Mouse (Mus musculus) naive thymus-derived CD4-positive, alpha-beta T cell, adult 2 months (primary cell): ENCODE data around the gene Il17ra.
A peak's percentile ranks its signal among the peaks of the same experiment; 100 is the strongest.

Source experiments
- DNase-seq: peaks from one replicate; pipeline ENCODE4 v3.0.0-alpha.2; 2011; ENCODE audit warnings: low read depth

Il17ra gene

DNA sequence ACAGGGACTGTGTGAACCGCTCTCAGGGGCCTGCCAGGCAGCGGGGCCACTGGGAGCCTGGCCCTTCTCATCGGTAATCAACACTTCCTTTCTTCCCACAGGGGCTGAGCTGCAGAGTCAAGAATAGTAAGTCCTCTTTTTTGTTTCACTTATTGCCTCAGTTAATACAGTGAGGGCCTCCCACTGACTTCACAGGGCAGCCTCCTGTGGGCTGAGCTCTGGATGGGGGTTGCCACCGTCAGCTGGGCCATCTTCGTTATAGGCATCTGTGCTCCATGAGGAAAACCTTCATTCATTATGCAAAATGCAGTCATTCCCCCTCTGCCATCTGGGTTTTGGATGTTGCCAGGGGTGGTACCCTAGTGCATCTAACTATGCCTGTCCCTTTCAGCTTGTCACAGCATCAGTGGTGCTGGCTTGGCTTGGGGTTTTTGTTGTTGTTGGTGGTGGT is 9.0 kb downstream of the Il17ra start:
- peak; percentile 32 for DNase-seq

DNA sequence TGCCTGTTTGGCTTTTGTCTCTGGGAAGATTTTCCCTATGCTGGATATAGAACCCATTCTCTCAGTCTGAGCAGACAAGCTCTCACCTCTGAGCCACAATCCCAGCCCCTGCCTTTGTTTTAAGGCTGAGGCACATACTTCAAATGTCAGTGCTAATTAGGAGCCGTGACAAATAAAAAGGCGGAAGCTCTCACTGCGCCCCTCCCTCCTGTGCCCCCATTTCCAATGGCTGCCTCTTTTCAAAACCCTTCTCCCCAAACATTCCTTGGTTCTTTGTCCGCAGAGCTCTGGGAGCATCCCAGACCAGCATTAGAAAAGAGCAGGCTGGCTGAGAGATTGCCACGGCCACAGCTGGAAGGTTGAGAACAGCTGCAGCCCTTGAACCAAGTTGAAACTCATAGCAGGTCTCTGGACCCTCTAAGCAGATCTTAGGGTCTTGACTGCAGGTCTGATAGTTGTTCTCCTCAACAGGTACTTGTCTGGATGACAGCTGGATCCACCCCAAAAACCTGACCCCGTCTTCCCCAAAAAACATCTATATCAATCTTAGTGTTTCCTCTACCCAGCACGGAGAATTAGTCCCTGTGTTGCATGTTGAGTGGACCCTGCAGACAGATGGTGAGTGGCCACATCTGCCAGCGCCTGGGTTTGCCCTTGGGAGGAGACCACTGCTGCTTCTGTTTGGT is 9.6 kb downstream of the Il17ra start:
- DNase-seq = no peak

DNA sequence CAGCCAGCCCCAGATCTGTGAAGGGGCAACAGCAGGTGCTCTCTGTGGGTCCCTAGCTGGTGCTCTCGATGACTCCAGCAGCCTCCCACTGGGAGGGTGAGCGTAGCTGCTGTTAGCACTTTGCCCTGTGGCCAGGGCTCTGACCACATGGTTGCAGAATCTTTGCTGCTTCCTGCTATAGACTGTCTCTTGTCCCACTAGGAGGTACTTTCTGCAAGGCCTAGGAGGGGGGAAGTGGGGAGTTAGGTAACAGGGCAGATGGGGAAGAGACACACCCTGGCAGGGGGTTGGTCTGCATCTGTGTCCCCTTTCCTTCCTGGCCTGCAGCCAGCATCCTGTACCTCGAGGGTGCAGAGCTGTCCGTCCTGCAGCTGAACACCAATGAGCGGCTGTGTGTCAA is 10.4 kb downstream of the Il17ra start:
- no peak for DNase-seq

DNA sequence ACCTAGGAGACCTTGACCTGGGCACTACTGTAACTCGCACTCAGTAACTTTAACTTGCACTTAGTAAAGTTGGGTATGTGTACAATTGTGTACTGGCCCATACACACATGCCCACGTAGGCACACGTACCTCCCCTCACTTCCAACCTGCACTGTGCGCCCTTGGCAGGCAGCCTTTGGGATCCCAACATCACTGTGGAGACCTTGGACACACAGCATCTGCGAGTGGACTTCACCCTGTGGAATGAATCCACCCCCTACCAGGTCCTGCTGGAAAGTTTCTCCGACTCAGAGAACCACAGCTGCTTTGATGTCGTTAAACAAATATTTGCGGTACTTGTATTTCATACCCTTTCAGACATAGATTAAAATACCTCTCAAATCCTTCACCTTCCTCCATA is 12.2 kb downstream of the Il17ra start:
- no peak for DNase-seq

DNA sequence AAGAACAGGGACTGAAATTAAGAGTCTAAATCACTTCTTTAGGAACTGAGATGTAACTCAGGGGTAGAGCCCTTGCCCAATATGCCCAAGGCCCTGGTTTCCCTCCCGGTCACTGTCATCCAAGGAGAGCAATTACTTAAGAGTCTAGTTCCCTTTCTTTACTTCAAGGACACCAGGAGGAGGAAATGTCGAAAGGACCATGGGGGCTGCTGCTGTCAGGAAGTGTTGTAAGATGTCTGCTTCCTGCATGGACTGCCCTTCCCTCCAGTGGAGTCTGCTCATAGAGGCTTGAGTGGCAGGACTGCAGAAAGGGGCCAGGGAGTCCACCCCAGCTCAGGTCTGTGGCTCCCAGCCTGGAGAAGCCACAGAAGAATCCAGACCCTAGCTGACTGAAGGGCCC is 16.3 kb downstream of the Il17ra start:
- no peak for DNase-seq

DNA sequence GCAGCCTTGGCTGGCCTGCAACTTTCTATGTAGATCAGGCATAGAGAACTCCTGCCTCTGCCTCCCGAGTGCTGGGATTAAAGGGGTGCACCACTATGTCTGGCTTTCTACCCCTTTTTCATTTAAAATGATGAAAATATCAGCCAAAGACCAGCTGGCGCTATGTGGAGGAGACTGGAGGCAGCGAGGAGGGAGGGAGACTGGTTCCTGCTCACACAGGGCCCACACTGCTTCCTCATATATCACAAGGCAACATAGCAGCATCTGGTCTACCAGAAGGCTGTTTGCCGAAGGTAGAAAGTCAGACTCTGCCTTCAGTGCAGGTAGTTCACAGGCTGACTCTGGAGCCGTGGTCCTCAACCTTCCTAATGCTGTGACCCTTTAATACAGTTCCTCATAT is 17.3 kb downstream of the Il17ra start:
- DNase-seq = no peak

DNA sequence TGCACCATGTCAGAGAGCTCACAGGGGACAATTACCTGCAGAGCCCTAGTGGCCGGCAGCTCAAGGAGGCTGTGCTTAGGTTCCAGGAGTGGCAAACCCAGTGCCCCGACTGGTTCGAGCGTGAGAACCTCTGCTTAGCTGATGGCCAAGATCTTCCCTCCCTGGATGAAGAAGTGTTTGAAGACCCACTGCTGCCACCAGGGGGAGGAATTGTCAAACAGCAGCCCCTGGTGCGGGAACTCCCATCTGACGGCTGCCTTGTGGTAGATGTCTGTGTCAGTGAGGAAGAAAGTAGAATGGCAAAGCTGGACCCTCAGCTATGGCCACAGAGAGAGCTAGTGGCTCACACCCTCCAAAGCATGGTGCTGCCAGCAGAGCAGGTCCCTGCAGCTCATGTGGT is 18.5 kb downstream of the Il17ra start:
- DNase-seq = peak; percentile 72

DNA sequence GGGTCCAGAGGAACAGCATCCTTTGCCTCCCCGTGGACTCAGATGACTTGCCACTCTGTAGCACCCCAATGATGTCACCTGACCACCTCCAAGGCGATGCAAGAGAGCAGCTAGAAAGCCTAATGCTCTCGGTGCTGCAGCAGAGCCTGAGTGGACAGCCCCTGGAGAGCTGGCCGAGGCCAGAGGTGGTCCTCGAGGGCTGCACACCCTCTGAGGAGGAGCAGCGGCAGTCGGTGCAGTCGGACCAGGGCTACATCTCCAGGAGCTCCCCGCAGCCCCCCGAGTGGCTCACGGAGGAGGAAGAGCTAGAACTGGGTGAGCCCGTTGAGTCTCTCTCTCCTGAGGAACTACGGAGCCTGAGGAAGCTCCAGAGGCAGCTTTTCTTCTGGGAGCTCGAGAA is 19.0 kb downstream of the Il17ra start:
- DNase-seq = no peak

DNA sequence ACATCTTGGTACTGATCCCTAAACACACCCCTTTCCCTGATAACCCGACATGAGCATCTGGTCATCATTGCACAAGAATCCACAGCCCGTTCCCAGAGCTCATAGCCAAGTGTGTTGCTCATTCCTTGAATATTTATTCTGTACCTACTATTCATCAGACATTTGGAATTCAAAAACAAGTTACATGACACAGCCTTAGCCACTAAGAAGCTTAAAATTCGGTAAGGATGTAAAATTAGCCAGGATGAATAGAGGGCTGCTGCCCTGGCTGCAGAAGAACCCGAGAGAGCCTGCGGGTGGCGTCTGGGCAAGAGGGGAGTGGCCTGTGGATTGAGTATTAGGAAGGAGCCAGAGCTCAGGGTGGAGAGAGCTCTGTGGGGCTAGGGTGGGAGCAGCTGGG is 19.7 kb downstream of the Il17ra start:
- DNase-seq = no peak

DNA sequence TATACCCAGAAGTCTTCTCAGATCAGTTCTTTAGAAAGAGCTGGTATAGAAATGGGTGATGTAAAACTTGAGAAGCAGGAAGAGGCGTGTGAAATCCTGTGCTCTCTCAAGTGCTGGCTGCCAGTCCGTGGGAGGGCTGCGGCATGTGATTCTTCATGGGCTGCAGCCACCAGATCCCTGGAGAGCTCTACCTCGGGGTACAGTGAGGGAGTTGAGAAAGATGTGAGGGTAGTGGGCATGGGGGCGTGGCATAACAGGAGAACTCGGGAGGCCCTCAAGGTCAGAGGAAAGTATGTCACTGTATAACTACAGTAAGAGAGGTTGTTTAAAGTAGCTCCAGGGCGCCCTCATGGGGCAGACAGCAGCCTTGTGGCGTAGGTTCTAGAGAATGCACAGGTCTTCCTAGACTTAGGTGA is 20.2 kb downstream of the Il17ra start:
- DNase-seq = peak; percentile 84

DNA sequence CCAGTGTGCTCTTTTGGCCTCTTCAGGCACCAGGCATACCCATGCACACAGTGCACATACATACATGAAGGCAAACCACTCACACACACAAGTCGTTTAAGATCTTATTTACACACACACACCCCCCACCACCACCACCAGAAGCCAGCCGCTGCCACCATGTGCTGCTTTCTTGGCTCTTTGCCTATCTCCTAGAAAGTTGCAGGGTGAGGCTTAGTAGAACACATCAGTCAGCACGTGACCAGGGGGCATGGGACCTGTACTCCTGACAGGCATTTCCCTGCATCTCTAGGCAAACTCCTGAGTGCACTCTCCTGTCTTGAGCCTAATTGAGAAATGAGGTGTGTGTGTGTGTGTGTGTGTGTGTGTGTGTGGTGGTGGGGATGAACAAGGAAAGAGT is 22.0 kb downstream of the Il17ra start:
- DNase-seq = peak; percentile 42

DNA sequence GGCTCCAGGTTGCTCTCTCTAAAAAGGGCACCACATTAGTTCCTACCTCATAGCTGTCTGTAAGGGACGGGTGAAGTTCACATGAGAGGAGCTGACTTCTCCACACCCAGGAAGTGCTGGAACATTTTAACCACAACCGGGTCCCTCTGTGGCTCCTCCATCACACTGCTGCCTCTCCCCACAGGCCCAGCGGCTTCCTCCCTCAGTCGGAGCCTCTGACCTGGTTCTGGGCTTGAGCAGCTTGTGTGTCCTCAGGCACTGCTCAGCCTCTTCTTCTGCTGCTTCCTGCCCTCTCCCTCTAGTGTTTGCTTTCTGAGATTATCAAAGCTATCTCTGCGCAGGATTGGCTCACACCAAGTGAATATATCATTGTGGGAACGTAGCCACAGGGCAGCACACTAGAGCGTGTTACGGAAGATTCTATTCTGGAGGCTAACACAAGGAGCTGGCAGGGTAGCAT is 23.0 kb downstream of the Il17ra start:
- peak; percentile 77 for DNase-seq

DNA sequence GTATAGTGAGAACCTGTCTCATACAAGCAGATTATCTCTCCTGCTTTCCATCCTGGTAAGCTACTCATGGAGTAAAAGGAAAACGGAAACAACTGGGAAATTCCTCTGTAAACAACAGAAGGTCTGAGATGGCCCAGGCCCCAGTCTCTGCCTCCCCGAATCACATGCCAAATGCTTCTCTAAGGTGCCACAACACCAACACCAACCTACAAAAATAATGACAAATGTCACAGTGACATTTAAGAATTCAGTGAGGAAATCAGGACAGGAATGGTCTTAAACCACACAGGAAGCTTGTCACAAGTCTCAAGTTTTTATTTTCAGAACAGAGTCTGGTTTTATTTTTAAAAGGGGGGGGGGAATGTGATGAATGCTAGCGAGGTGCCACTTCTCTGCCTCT is 25.6 kb downstream of the Il17ra start:
- DNase-seq = peak; percentile 62

DNA sequence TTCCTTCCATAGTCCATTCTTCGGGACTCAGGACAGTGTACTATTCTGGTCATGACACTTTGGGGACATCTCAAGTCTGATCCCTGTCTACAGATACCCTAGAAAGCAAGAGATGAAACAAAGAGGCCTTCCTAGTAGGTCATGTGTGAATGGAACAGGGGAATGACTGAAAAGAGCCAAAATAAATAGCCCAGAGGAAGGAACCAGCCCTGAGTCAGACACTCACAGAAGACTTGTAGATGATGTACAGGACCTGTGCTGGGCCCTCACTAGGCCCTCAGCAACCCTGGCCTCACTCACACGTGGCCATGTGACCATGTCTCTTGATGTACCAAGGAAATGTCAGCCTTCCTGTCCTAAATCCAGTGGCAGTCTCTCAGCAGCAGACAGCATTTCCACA is 26.4 kb downstream of the Il17ra start:
- peak; percentile 24 for DNase-seq

DNA sequence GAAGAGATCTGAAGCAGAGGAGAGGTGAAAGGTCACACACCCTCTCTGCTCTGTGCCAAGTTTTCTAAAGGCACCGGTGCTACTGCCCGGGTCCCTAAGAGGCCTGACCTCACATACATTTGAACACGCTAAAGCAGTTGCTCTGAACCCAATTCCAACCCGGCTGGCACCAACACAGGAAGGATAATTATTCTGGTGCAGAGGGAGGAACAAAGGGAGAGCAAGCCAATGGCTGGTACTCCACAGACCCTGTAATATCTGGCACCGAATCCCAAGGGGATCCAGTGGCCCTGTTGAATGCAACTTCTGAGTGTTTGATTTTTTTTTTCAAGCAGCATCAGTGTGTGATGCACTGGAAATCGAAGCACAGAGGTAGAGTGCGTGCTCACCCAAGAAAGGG is 28.0 kb downstream of the Il17ra start:
- DNase-seq = no peak

DNA sequence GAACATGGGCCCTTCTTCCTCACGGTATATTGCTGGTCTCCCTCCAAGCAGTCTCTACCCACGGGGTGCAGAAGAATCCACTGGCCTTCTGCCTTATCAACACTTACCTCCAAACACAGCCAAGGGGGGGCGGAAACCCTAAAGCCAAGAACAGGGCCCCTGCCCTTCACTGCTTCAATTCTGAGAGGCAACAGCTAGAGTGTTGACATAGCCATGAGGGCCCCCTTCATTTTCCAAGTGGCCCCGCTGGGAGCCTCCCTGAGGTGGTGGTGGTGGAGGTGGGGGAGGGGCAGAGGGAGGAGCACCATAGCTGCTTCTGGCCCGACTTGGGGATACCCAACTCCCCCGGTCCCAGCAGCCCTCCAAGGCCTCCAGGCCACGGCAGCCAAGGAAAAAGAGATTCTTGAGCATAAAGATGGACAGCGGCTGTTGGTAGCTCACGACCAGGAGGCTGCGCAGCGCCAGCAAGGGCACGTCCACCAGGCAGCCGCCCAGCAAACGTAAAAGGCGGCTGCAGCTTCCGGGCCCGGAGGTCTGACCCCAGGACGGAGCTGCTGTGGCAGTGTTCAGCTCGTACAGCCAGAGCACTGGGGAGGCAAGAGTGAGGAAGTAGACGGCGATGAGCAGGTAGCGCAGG is 28.9 kb downstream of the Il17ra start:
- DNase-seq = no peak

DNA sequence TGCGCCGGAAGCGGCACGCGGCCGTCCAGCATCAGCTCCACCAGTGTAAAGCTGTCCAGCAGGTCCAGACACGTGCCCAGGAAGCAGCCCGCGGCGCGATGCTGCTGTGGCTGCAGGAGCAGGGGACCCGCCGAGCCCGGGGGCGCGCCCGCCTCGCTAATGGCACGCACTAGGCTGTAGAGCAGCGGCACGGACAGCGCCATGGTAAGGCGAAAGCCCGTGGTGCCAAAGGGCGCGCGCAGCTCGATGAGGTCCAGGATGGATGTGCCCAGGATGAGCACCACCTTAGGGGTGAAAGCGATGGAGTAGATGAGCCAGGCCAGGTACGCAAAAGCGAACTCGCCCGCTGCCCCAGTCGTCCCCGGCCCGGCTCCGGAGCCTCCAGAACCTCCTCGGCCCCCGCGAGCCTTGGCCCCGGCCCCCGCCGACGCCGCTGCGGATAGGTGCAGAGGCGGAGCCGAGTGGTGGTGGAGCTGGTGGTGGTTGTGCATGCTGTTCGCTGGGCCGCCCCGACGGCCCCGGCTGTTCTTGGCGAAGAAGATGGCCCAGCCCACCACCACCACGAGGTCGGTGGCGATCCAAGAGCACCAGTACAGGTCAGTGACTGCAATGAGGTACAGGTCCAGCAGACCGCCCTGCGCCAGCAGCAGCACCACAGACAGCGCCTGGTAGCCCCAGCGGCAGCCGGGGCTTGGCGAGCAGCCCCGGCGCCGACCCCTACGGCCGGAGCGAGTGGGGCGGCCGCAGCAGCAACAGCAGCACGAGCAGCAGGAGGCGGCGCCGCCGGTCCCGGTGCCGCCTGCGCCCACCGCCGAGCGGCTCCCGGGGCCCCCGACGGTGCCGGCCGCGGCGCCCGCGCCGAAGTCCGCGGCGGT is 29.7 kb downstream of the Il17ra start:
- DNase-seq = peak; percentile 57

DNA sequence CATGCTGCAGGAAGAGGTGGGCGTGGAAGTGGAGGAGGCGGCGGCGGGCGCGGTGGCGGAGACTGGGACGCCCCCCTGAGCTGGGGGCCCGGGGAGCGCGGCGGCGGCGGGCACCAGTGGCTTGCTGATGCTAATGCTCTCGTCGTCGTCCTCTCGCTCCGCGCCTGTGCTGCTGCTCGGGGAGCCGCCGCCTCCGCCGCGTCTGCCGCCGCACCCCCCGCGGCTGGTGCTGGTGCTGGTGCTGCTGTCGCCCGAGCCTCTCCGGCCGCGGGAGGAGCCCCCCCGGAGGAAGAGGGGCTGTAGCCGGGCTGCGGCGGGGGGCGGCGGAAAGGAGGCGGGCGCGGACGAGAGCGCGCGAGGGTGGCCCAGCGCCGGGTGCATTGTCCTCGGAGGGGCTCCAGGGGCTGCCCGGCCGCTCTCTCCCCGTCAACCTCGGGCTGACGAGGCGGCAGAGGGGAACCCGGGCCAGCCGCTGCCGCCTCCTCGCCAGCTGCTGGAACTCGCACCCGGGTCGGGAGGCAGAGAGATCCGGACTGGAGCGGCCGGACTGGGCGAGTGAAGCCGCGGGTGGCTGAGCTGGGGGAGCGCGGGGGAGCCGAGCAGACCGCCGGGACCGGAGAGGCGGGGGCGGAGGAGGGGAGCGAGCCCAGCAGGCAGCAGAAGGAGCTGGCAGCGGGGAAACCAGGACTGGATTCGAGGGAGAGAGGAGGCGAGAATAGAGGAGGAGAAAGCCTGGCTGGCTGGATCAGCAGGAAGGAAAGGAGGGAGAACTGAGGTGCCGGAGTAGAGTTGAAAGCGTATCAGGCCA is 30.5 kb downstream of the Il17ra start, which contains the start of gene Tmem121b:
Gene Tmem121b (minus strand): TSS at position 434 of the 808 bp plus-strand sequence.
- peak; percentile 54 for DNase-seq

DNA sequence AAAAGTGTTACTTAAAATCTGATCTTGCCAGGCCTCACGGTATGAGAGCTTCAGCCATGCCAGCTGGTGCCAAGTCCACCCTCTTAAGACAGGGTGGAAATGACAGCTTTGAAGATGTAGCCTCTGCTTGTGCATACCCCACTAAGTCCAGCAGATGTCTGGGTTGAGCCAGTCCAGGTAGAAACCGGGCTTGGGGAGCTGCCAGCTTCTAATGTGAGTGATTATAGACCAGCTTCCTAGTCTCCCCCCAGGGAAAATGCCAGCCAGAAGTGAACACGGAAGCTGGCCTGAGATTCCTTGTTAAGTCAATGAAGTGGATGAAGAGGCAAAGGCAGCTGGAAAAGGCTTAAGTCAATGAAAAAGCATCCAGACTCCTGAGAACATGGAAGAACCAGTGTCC is 33.5 kb downstream of the Il17ra start:
- DNase-seq = no peak

DNA sequence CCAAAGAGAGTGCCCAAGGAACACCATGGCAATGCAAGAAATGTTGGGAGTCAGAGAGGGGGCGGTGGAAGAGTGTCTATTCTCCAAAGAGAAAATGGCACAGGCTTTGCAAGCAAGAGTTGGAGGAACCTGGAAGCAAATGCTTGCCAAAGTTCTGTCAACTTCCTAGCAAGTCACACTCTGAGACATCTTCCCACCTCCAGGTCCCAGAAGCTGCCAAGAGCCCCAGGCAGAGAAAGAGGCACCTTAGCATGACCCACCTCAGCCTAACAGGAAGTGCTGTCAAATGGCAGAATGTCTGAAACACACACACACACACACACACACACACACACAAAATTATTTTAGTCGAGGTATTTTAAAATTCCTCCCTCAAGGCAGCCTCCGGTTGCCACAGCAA is 41.0 kb downstream of the Il17ra start:
- DNase-seq = no peak

DNA sequence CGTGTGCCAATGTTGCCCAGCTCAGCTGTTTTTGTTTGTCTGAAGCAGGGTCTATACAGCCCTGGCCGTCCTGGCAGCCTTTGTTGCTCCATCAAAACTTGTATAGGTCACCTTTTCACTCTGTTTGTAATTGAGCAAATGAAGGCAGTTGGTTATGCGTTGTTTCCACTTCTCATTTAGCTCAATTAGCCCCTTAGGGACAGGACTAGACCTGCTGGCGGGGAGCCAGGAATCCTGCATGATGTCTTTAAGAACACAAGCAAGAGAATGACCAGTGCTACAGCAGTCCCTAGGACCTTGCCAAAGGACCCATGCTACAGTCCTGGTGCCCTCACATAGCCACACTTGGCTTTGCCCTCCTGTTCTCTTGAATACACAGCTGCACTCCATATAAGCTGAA is 42.5 kb downstream of the Il17ra start:
- DNase-seq = no peak

DNA sequence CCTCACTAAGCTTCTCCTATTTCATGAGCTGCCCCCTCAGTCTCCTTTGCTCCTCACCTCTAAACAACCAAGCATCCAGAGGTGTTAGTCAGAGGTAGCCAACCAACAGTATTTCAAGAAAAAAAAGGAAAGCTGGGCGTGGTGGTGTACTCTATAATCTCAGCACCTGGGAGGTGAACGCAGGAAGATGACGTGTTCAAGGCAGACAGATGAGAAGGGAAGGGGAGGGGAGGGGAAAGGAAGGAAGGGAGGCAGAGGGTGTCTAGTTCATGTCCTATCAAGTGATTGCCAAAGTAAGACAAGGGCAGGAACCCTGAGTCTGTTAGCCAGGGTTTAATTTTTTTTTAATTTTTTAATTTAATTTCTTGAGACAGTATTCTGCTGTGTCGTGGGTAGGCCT is 45.6 kb downstream of the Il17ra start:
- peak; percentile 13 for DNase-seq
